In the genomic region with DNA sequence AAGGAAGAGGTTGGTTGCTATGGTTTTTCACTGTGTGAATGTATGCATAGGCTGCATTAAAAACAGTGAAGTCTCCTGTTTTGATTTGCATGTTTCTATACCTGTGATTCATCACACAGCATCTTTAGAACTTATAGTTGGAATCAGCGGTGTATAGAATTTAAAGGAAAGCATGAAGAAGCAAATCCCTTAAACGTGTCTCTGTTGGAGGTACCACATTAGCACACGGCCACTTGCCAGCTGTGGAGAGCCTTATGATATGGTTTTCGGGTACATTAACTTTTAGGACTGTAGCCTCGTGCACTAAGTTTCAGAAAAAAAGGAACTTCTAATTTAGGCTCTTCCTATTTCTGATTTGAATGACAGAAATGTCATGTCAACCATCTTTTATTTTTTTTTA, we compare ENCODE assay signal across 19 mouse cellular contexts.
"Had no signal": no experiment of that assay in that cellular context is flagged by ENCODE, and none has a peak within 500 bp of the region (broad histone marks: within the 10 kb centered on the region; RNA-seq: fewer than 3 reads in every experiment).

No protein-coding gene starts in this region.

- H3K9ac ChIP-seq: limb, embryonic 13.5 days; liver, embryonic 13.5 days; midbrain, embryonic 13.5 days; neural tube, embryonic 13.5 days; stomach, embryonic 15.5 days had no signal

- H3K27ac ChIP-seq: limb, embryonic 10.5 days; limb, embryonic 13.5 days; liver, embryonic 13.5 days; midbrain, embryonic 10.5 days; midbrain, embryonic 13.5 days; neural tube, embryonic 13.5 days; stomach, embryonic 15.5 days had no signal

- H3K4me3 ChIP-seq: limb, embryonic 10.5 days; limb, embryonic 13.5 days; liver, embryonic 13.5 days; megakaryocyte, embryonic 14.5 days; midbrain, embryonic 10.5 days; midbrain, embryonic 13.5 days; myocyte; neural tube, embryonic 13.5 days; stomach, embryonic 15.5 days had no signal

- H3K27me3 ChIP-seq: limb, embryonic 13.5 days; liver, embryonic 13.5 days; megakaryocyte, embryonic 14.5 days; midbrain, embryonic 13.5 days; neural tube, embryonic 13.5 days; stomach, embryonic 15.5 days had no signal

- H3K4me1 ChIP-seq: limb, embryonic 10.5 days; limb, embryonic 13.5 days; liver, embryonic 13.5 days; midbrain, embryonic 10.5 days; midbrain, embryonic 13.5 days; neural tube, embryonic 13.5 days; stomach, embryonic 15.5 days had no signal

- H3K4me2 ChIP-seq: limb, embryonic 13.5 days; liver, embryonic 13.5 days; midbrain, embryonic 13.5 days; neural tube, embryonic 13.5 days; stomach, embryonic 15.5 days had no signal

- DNase-seq: kidney, adult 18-20 months; kidney, adult 9 months; kidney, postnatal 14 days; kidney, postnatal 4 days; liver; liver, embryonic 13.5 days; lung, adult 2 months; lung, postnatal 14 days; lung, postnatal 4 days; thymus, postnatal 25 days had no signal

- H3K9me3 ChIP-seq: limb, embryonic 10.5 days; limb, embryonic 13.5 days; liver, embryonic 13.5 days; megakaryocyte, embryonic 14.5 days; midbrain, embryonic 10.5 days; midbrain, embryonic 13.5 days; neural tube, embryonic 13.5 days; stomach, embryonic 15.5 days had no signal

- ATAC-seq: midbrain, embryonic 13.5 days; midbrain, embryonic 16.5 days had no signal
